Mouse (Mus musculus): ENCODE data around the gene Lclat1. TPM values are rescaled to one million over a fixed set of nuclear protein-coding genes. Genes with fewer than 3 reads are reported as not detected.

The Lclat1 gene
- polyA plus RNA-seq (2017; shearing (Covaris generic)), result 6.2 TPM

GRCm38 (mm10) chr17:73107158-73108157, at the start of gene Lclat1:
Gene Lclat1 (plus strand): TSS chr17:73107985.

Other genes starting within 250 kb of the Lclat1 start
- 20.9 TPM for gene Lbh, start 189.7 kb upstream of the Lclat1 start, polyA plus RNA-seq (2017; shearing (Covaris generic))